Comparison of ENCODE assay signal across 14 mouse cellular contexts in genomic region chr13:112335531-112335930, GRCm38 (mm10). TPM values are rescaled to one million over a fixed set of nuclear protein-coding genes. Genes with fewer than 3 reads are reported as not detected.
DNase-seq lines count a peak whose midpoint lies in the region; ATAC-seq and TF ChIP-seq lines count a peak whose summit lies in the region.
"Had no signal": no experiment of that assay in that cellular context is flagged by ENCODE, and none has a peak within 500 bp of the region (broad histone marks: within the 10 kb centered on the region; RNA-seq: fewer than 3 reads in every experiment).

No protein-coding gene starts in this region.

- no peak for TF ChIP-seq CTCF in stomach, postnatal 0 days (IDR thresholded peaks at IDR 0.05; ENCODE audit: low read depth)

- peak overlapping the region; percentile 21; the same call in 1 of the 2 replicates for H3K27ac ChIP-seq in stomach, embryonic 16.5 days (ENCODE audit: low read length)
- no peak overlapping the region for H3K27ac ChIP-seq in stomach, postnatal 0 days (replicated peaks)
- no peak overlapping the region for H3K27ac ChIP-seq in intestine, embryonic 15.5 days
- H3K27ac ChIP-seq: forebrain, embryonic 10.5 days; limb, embryonic 15.5 days; midbrain, embryonic 10.5 days; neural tube, embryonic 12.5 days had no signal

- ATAC-seq in stomach, embryonic 16.5 days (ENCODE audit: insufficient read depth, low FRiP score) = no peak
- no peak for ATAC-seq in stomach, postnatal 0 days (ENCODE audit: low FRiP score, low TSS enrichment)
- ATAC-seq in intestine, embryonic 15.5 days = no peak

- no peak overlapping the region for H3K9ac ChIP-seq in stomach, embryonic 16.5 days (ENCODE audit: low read length)
- no peak overlapping the region for H3K9ac ChIP-seq in stomach, postnatal 0 days (ENCODE audit: low read length)
- H3K9ac ChIP-seq in intestine, embryonic 15.5 days = no peak overlapping the region
- H3K9ac ChIP-seq: limb, embryonic 15.5 days; neural tube, embryonic 12.5 days had no signal

- no peak overlapping the region for H3K4me3 ChIP-seq in stomach, embryonic 16.5 days (replicated peaks; ENCODE audit: low read length)
- H3K4me3 ChIP-seq in stomach, postnatal 0 days (ENCODE audit: low read depth, low read length) = no peak overlapping the region
- H3K4me3 ChIP-seq in intestine, embryonic 15.5 days (replicated peaks) = no peak overlapping the region
- H3K4me3 ChIP-seq: forebrain, embryonic 10.5 days; limb, embryonic 15.5 days; midbrain, embryonic 10.5 days; neural tube, embryonic 12.5 days had no signal

- no peaks in the 10 kb centered on the region for H3K9me3 ChIP-seq in stomach, embryonic 16.5 days (replicated peaks; ENCODE audit: control insufficient read depth, low read length)
- H3K9me3 ChIP-seq in stomach, postnatal 0 days (ENCODE audit: control insufficient read depth, low read length) = no peaks in the 10 kb centered on the region
- no peaks in the 10 kb centered on the region for H3K9me3 ChIP-seq in intestine, embryonic 15.5 days
- H3K9me3 ChIP-seq: forebrain, embryonic 10.5 days; limb, embryonic 15.5 days; midbrain, embryonic 10.5 days; neural tube, embryonic 12.5 days had no signal

- H3K4me1 ChIP-seq in stomach, embryonic 16.5 days (ENCODE audit: control insufficient read depth, insufficient read depth, low read length) = peaks cover 10% of the 10 kb centered on the region
- peaks cover 2% of the 10 kb centered on the region for H3K4me1 ChIP-seq in stomach, postnatal 0 days (replicated peaks; ENCODE audit: control insufficient read depth, insufficient read depth)
- peaks cover 16% of the 10 kb centered on the region; the same call in 1 of the 2 replicates for H3K4me1 ChIP-seq in intestine, embryonic 15.5 days (replicated peaks)

- TF ChIP-seq EP300 in stomach, postnatal 0 days (optimal IDR thresholded peaks at IDR 0.05) = no peak

- DNase-seq in cerebellum, postnatal 14 days = peak; percentile 19 to 20
- DNase-seq in cerebellum, postnatal 4 days (ENCODE audit: low spot score in 2 of 2) = no peak
- DNase-seq in kidney, postnatal 25 days = peak; percentile 30 to 76
- DNase-seq in kidney, postnatal 14 days = no peak
- DNase-seq in stomach, postnatal 0 days (ENCODE audit: low spot score) = no peak
- no peak for DNase-seq in layer of hippocampus, postnatal 25 days (ENCODE audit: extremely low spot score in 1 of 2, low spot score in 1 of 2)
- DNase-seq: embryo, embryonic 11 days; right cerebral cortex, postnatal 14 days had no signal

- 71% methylated on average over 3 of the region's 3 CpGs for WGBS in stomach, embryonic 16.5 days
- WGBS in stomach, postnatal 0 days = 52% methylated on average over 3 of the region's 3 CpGs
- WGBS in intestine, embryonic 15.5 days = 63% methylated on average over 3 of the region's 3 CpGs

- no peaks in the 10 kb centered on the region for H3K27me3 ChIP-seq in stomach, embryonic 16.5 days (ENCODE audit: control insufficient read depth, insufficient read depth, low read length)
- no peaks in the 10 kb centered on the region for H3K27me3 ChIP-seq in stomach, postnatal 0 days (ENCODE audit: control insufficient read depth, insufficient read depth, low read length)
- no peaks in the 10 kb centered on the region for H3K27me3 ChIP-seq in intestine, embryonic 15.5 days (replicated peaks)
- H3K27me3 ChIP-seq: limb, embryonic 15.5 days; neural tube, embryonic 12.5 days had no signal

- no peak overlapping the region for H3K4me2 ChIP-seq in stomach, embryonic 16.5 days (ENCODE audit: low read depth, low read length)
- no peak overlapping the region for H3K4me2 ChIP-seq in stomach, postnatal 0 days (replicated peaks; ENCODE audit: low read depth)
- no peak overlapping the region for H3K4me2 ChIP-seq in intestine, embryonic 15.5 days (replicated peaks)
- H3K4me2 ChIP-seq: limb, embryonic 15.5 days; neural tube, embryonic 12.5 days had no signal

- H3K36me3 ChIP-seq in stomach, embryonic 16.5 days (ENCODE audit: control insufficient read depth, insufficient read depth, low read length) = no peaks in the 10 kb centered on the region
- H3K36me3 ChIP-seq in stomach, postnatal 0 days (ENCODE audit: control insufficient read depth, insufficient read depth, low read length) = no peaks in the 10 kb centered on the region
- H3K36me3 ChIP-seq in intestine, embryonic 15.5 days = no peaks in the 10 kb centered on the region
- H3K36me3 ChIP-seq: forebrain, embryonic 10.5 days; limb, embryonic 15.5 days; midbrain, embryonic 10.5 days; neural tube, embryonic 12.5 days had no signal

RNA-seq across cellular contexts. Expression of gene Ankrd55, which starts 47.3 kb away (rescaled TPM):
- polyA plus RNA-seq in stomach, embryonic 16.5 days (2015; fragmentation: Nextera tagmentation; extraction: Ambion mirVana) = 0.39 and 0.46 TPM in 2 replicates
- polyA plus RNA-seq in stomach, postnatal 0 days (2015; fragmentation: Nextera tagmentation; extraction: Ambion mirVana) = 0.08 and 0.33 TPM in 2 replicates
- polyA plus RNA-seq in intestine, embryonic 15.5 days (2015; fragmentation: Nextera tagmentation; extraction: Ambion mirVana) = 0.21 and 0.25 TPM in 2 replicates
- total RNA-seq in layer of hippocampus, postnatal 25 days (2021) = 1 to 10 TPM; 3.5 to 4.3 TPM

Comparison
In these comparisons a context has a peak if more than half of its experiments do, and no peak if none do; other contexts are left out.
1. DNase-seq: peak in cerebellum, postnatal 14 days (2 of 2) and kidney, postnatal 25 days (2 of 2); none in cerebellum, postnatal 4 days (0 of 2), kidney, postnatal 14 days (single experiment), stomach, postnatal 0 days (single experiment) and layer of hippocampus, postnatal 25 days (0 of 2).